Mouse (Mus musculus) forebrain, embryonic 15.5 days (tissue): ENCODE results near the gene Echdc3. TPM values are rescaled to one million over a fixed set of nuclear protein-coding genes. Genes with fewer than 3 reads are reported as not detected.

Experiments used
- ATAC-seq: fragments of 200-750 bp; cut with Nextera tagmentation; replicated peaks from 2 replicates; pipeline ENCODE4 v1.8.0; 2017; ENCODE audit warnings: mild to moderate bottlenecking, moderate TSS enrichment, moderate library complexity
- H3K27ac ChIP-seq: fragments of 300-500 bp; sonication (generic); replicated peaks from 2 replicates; pipeline ENCODE4 v1.5.1; 2015; ENCODE audit warnings: mild to moderate bottlenecking, inconsistent platforms
- H3K27me3 ChIP-seq: fragments of 300-500 bp; sonication (generic); 2 replicates; pipeline ENCODE4 v1.6.1; 2015; ENCODE audit warnings: inconsistent platforms
- H3K36me3 ChIP-seq: fragments of 300-500 bp; sonication (generic); 2 replicates; pipeline ENCODE4 v1.6.1; 2015; ENCODE audit warnings: mild to moderate bottlenecking, inconsistent platforms
- H3K4me1 ChIP-seq: fragments of 300-500 bp; sonication (generic); 2 replicates; pipeline ENCODE4 v1.6.1; 2015; ENCODE audit warnings: inconsistent platforms
- H3K4me2 ChIP-seq: fragments of 300-500 bp; sonication (generic); replicated peaks from 2 replicates; pipeline ENCODE4 v1.6.1; 2015; ENCODE audit warnings: mild to moderate bottlenecking, inconsistent platforms
- H3K4me3 ChIP-seq: fragments of 300-500 bp; sonication (generic); 2 replicates; pipeline ENCODE4 v1.5.1; 2015; ENCODE audit warnings: mild to moderate bottlenecking, inconsistent platforms
- H3K9ac ChIP-seq: fragments of 300-500 bp; sonication (generic); replicated peaks from 2 replicates; pipeline ENCODE4 v1.6.1; 2015; ENCODE audit warnings: mild to moderate bottlenecking, inconsistent platforms
- H3K9me3 ChIP-seq: fragments of 300-500 bp; sonication (generic); 2 replicates; pipeline ENCODE4 v1.6.1; 2016; ENCODE audit warnings: inconsistent platforms
- WGBS: fragments of 180-500 bp; shearing (Covaris S2); methylation state at CpG from one replicate; pipeline ENCODE4 v1.1.7; 2015; ENCODE audit warnings: mixed read lengths; 5-methylcytosine and 5-hydroxymethylcytosine counted together
- polyA plus RNA-seq: library from polyadenylated mRNA; unstranded; fragments of >200 nt; fragmentation: Nextera tagmentation; extraction: Ambion mirVana; gene quantifications from 2 replicates; pipeline ENCODE4 v1.2.1, GENCODE M21; 2015

The Echdc3 gene
- polyA plus RNA-seq, 1 experiment from 2014 or later, result 1.1 TPM

- ATAC-seq, result peak; percentile 21; the same call in 1 of the 2 replicates
- H3K36me3 ChIP-seq, result no peaks in the 10 kb centered on the region
- H3K27me3 ChIP-seq, result no peaks in the 10 kb centered on the region
- peak overlapping the region; percentile 65 for H3K4me2 ChIP-seq
- H3K27ac ChIP-seq, result no peak overlapping the region
- peak overlapping the region; percentile 55 for H3K9ac ChIP-seq
- H3K9me3 ChIP-seq, result no peaks in the 10 kb centered on the region
- peak overlapping the region; percentile 43 for H3K4me3 ChIP-seq
- 38% methylated on average over 9 of the region's 9 CpGs for WGBS
- H3K4me1 ChIP-seq, result peaks cover 23% of the 10 kb centered on the region
Measured at GRCm38 (mm10) chr2:6212327-6212723, 508 bp downstream of the Echdc3 start.

- Histone ChIP-seq H3K4me1 (peaks cover 23% of the 10 kb centered on the region), H3K9ac (no peak overlapping the region), H3K27ac (no peak overlapping the region), H3K4me3 (no peak overlapping the region), H3K27me3 (no peaks in the 10 kb centered on the region), H3K9me3 (no peaks in the 10 kb centered on the region), H3K36me3 (no peaks in the 10 kb centered on the region), H3K4me2 (no peak overlapping the region)
- no peak for ATAC-seq
- WGBS, result 87% methylated on average over 6 of the region's 6 CpGs
Measured at GRCm38 (mm10) chr2:6210840-6211239, 2.0 kb downstream of the Echdc3 start.

GRCm38 (mm10) chr2:6209746-6210145 is 3.1 kb downstream of the Echdc3 start:
- no peak for ATAC-seq
- peaks cover 23% of the 10 kb centered on the region for H3K4me1 ChIP-seq
- H3K4me2 ChIP-seq, result no peak overlapping the region
- H3K9ac ChIP-seq, result no peak overlapping the region
- H3K9me3 ChIP-seq, result no peaks in the 10 kb centered on the region
- no peak overlapping the region for H3K27ac ChIP-seq
- 85% methylated on average over 3 of the region's 3 CpGs for WGBS
- no peaks in the 10 kb centered on the region for H3K27me3 ChIP-seq
- H3K36me3 ChIP-seq, result no peaks in the 10 kb centered on the region
- no peak overlapping the region for H3K4me3 ChIP-seq

GRCm38 (mm10) chr2:6209116-6209515 is 3.7 kb downstream of the Echdc3 start:
- Histone ChIP-seq H3K4me3 (no peak overlapping the region), H3K36me3 (no peaks in the 10 kb centered on the region), H3K4me2 (no peak overlapping the region), H3K27me3 (no peaks in the 10 kb centered on the region), H3K9ac (no peak overlapping the region), H3K9me3 (no peaks in the 10 kb centered on the region), H3K4me1 (peaks cover 23% of the 10 kb centered on the region), H3K27ac (no peak overlapping the region)
- 64% methylated on average over 11 of the region's 11 CpGs for WGBS
- ATAC-seq, result no peak

GRCm38 (mm10) chr2:6207736-6208135 is 5.1 kb downstream of the Echdc3 start:
- peaks cover 14% of the 10 kb centered on the region for H3K4me1 ChIP-seq
- H3K9ac ChIP-seq, result no peak overlapping the region
- H3K27me3 ChIP-seq, result no peaks in the 10 kb centered on the region
- H3K4me3 ChIP-seq, result no peak overlapping the region
- ATAC-seq, result no peak
- H3K36me3 ChIP-seq, result no peaks in the 10 kb centered on the region
- H3K9me3 ChIP-seq, result no peaks in the 10 kb centered on the region
- no peak overlapping the region for H3K27ac ChIP-seq
- H3K4me2 ChIP-seq, result no peak overlapping the region
- WGBS, result 57% methylated on average over 2 of the region's 2 CpGs

GRCm38 (mm10) chr2:6196363-6196973 is 16.4 kb downstream of the Echdc3 start:
- H3K4me1 ChIP-seq, result peaks cover 22% of the 10 kb centered on the region
- H3K36me3 ChIP-seq, result no peaks in the 10 kb centered on the region
- no peaks in the 10 kb centered on the region for H3K27me3 ChIP-seq
- 43% methylated on average over 10 of the region's 10 CpGs for WGBS
- H3K4me3 ChIP-seq, result no peak overlapping the region
- H3K27ac ChIP-seq, result no peak overlapping the region
- H3K9me3 ChIP-seq, result no peaks in the 10 kb centered on the region
- H3K9ac ChIP-seq, result no peak overlapping the region
- ATAC-seq, result 0 out of 2 replicates have a peak, but pooled peaks have one; percentile 20
- no peak overlapping the region for H3K4me2 ChIP-seq

- H3K4me2 ChIP-seq, result no peak overlapping the region
- ATAC-seq, result no peak
Measured at GRCm38 (mm10) chr2:6195468-6196239, 17.2 kb downstream of the Echdc3 start.

GRCm38 (mm10) chr2:6194497-6194896 is 18.3 kb downstream of the Echdc3 start:
- 68% methylated on average over 7 of the region's 7 CpGs for WGBS
- Histone ChIP-seq H3K4me1 (peaks cover 22% of the 10 kb centered on the region), H3K36me3 (no peaks in the 10 kb centered on the region), H3K4me3 (no peak overlapping the region), H3K27me3 (no peaks in the 10 kb centered on the region), H3K4me2 (no peak overlapping the region), H3K27ac (no peak overlapping the region), H3K9me3 (no peaks in the 10 kb centered on the region), H3K9ac (no peak overlapping the region)
- ATAC-seq, result no peak

More at GRCm38 (mm10) chr2:6195468-6196239, 17.2 kb downstream of the Echdc3 start:
- Histone ChIP-seq H3K27me3 (no peaks in the 10 kb centered on the region), H3K27ac (no peak overlapping the region), H3K4me3 (no peak overlapping the region), H3K4me1 (peaks cover 22% of the 10 kb centered on the region), H3K9me3 (no peaks in the 10 kb centered on the region), H3K36me3 (no peaks in the 10 kb centered on the region), H3K9ac (no peak overlapping the region)
- 66% methylated on average over 15 of the region's 15 CpGs for WGBS

GRCm38 (mm10) chr2:6193591-6193973 is 19.3 kb downstream of the Echdc3 start:
- Histone ChIP-seq H3K36me3 (no peaks in the 10 kb centered on the region), H3K27me3 (no peaks in the 10 kb centered on the region), H3K9me3 (no peaks in the 10 kb centered on the region), H3K27ac (no peak overlapping the region), H3K9ac (no peak overlapping the region), H3K4me2 (no peak overlapping the region), H3K4me1 (peaks cover 22% of the 10 kb centered on the region), H3K4me3 (no peak overlapping the region)
- WGBS, result 56% methylated on average over 10 of the region's 10 CpGs
- peak; percentile 20; the same call in 1 of the 2 replicates for ATAC-seq

- no peak overlapping the region for H3K9ac ChIP-seq
- peaks cover 22% of the 10 kb centered on the region for H3K4me1 ChIP-seq
- no peak overlapping the region for H3K4me2 ChIP-seq
- no peak overlapping the region for H3K27ac ChIP-seq
- ATAC-seq, result peak; percentile 53
- no peaks in the 10 kb centered on the region for H3K9me3 ChIP-seq
- no peaks in the 10 kb centered on the region for H3K36me3 ChIP-seq
- 74% methylated on average over 20 of the region's 20 CpGs for WGBS
- no peak overlapping the region for H3K4me3 ChIP-seq
- H3K27me3 ChIP-seq, result no peaks in the 10 kb centered on the region
Measured at GRCm38 (mm10) chr2:6192820-6193590, 19.8 kb downstream of the Echdc3 start.

GRCm38 (mm10) chr2:6190036-6190435 is 22.8 kb downstream of the Echdc3 start:
- H3K4me1 ChIP-seq, result peaks cover 17% of the 10 kb centered on the region
- H3K9ac ChIP-seq, result no peak overlapping the region
- H3K27me3 ChIP-seq, result no peaks in the 10 kb centered on the region
- H3K27ac ChIP-seq, result no peak overlapping the region
- no peaks in the 10 kb centered on the region for H3K9me3 ChIP-seq
- ATAC-seq, result no peak
- WGBS, result 91% methylated on average over 6 of the region's 6 CpGs
- H3K36me3 ChIP-seq, result no peaks in the 10 kb centered on the region
- no peak overlapping the region for H3K4me3 ChIP-seq
- H3K4me2 ChIP-seq, result no peak overlapping the region

GRCm38 (mm10) chr2:6189675-6189998 is 23.2 kb downstream of the Echdc3 start:
- Histone ChIP-seq H3K27me3 (no peaks in the 10 kb centered on the region), H3K36me3 (no peaks in the 10 kb centered on the region), H3K4me3 (no peak overlapping the region), H3K27ac (no peak overlapping the region), H3K9me3 (no peaks in the 10 kb centered on the region), H3K4me1 (peaks cover 13% of the 10 kb centered on the region), H3K9ac (no peak overlapping the region), H3K4me2 (no peak overlapping the region)
- 83% methylated on average over 2 of the region's 2 CpGs for WGBS
- ATAC-seq, result no peak
